Mouse (Mus musculus) bone marrow macrophage, adult 2 months (primary cell): ENCODE results near the gene Setd7.

ENCODE experiments used
- CTCF ChIP-seq: IDR thresholded peaks from 2 replicates; pipeline ENCODE4 v1.5.1; 2012; ENCODE audit warnings: low read depth, mild to moderate bottlenecking, low read length, moderate library complexity
- POLR2A ChIP-seq: IDR thresholded peaks from 2 replicates; pipeline ENCODE4 v1.6.1; 2012; ENCODE audit warnings: mild to moderate bottlenecking, low read depth, low read length, borderline replicate concordance

- no peak for TF ChIP-seq CTCF
- TF ChIP-seq POLR2A, result no peak
Measured at GRCm38 (mm10) chr3:51603705-51604291, 43.1 kb upstream of the Setd7 start.
